ENCODE assay signal across 16 mouse cellular contexts in genomic region chr11:88739574-88740295, GRCm38 (mm10).
"Had no signal": no experiment of that assay in that cellular context is flagged by ENCODE, and none has a peak within 500 bp of the region (broad histone marks: within the 10 kb centered on the region; RNA-seq: fewer than 3 reads in every experiment).

No protein-coding gene starts in this region.

- H3K27me3 ChIP-seq: intestine, embryonic 15.5 days; limb, embryonic 13.5 days; lung, embryonic 15.5 days; midbrain, embryonic 13.5 days; neural tube, embryonic 15.5 days; stomach, embryonic 15.5 days had no signal

- H3K36me3 ChIP-seq: intestine, embryonic 15.5 days; limb, embryonic 13.5 days; lung, embryonic 15.5 days; midbrain, embryonic 13.5 days; neural tube, embryonic 15.5 days; stomach, embryonic 15.5 days had no signal

- DNase-seq: kidney, adult 18-20 months; kidney, postnatal 10 days; kidney, postnatal 4 days; left cerebral cortex, postnatal 4 days; right cerebral cortex, postnatal 4 days; spleen, adult 18-20 months; thymus, postnatal 36 days had no signal

- H3K4me1 ChIP-seq: intestine, embryonic 15.5 days; limb, embryonic 13.5 days; lung, embryonic 15.5 days; midbrain, embryonic 13.5 days; neural tube, embryonic 15.5 days; stomach, embryonic 15.5 days had no signal

- H3K4me3 ChIP-seq: intestine, embryonic 15.5 days; layer of hippocampus, adult 2 months; limb, embryonic 13.5 days; lung, embryonic 15.5 days; midbrain, embryonic 13.5 days; myocyte; neural tube, embryonic 15.5 days; stomach, embryonic 15.5 days had no signal

- H3K9ac ChIP-seq: intestine, embryonic 15.5 days; limb, embryonic 13.5 days; liver, embryonic 14.5 days; lung, embryonic 15.5 days; midbrain, embryonic 13.5 days; neural tube, embryonic 15.5 days; stomach, embryonic 15.5 days had no signal

- H3K27ac ChIP-seq: intestine, embryonic 15.5 days; layer of hippocampus, adult 2 months; limb, embryonic 13.5 days; liver, embryonic 14.5 days; lung, embryonic 15.5 days; midbrain, embryonic 13.5 days; neural tube, embryonic 15.5 days; stomach, embryonic 15.5 days had no signal

- H3K4me2 ChIP-seq: intestine, embryonic 15.5 days; limb, embryonic 13.5 days; lung, embryonic 15.5 days; midbrain, embryonic 13.5 days; neural tube, embryonic 15.5 days; stomach, embryonic 15.5 days had no signal

- H3K9me3 ChIP-seq: intestine, embryonic 15.5 days; limb, embryonic 13.5 days; lung, embryonic 15.5 days; midbrain, embryonic 13.5 days; neural tube, embryonic 15.5 days; stomach, embryonic 15.5 days had no signal

- ATAC-seq: intestine, embryonic 15.5 days; midbrain, embryonic 13.5 days had no signal
